Mouse (Mus musculus): Measurements from ENCODE around the gene Sp2.

Gene Sp2

DNA sequence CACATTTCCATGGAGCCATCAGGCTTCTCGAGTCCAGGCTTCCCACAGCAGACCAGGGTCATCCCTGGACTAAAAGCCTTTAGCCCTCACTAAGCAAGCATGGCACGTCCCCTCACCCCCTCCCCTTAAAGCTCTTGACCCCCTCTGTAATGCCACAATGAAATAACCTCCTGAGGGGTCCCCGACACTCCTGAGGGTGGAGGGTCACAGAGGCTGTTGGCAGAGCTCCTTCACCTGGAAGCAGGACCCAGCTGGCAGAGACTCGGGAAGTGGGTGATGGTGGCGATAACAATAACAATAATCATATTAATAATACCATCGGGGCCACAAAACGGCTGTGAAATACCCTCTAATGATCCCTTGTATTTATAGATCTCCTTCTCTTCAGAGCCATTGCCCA, at the start of gene Sp2:
Sp2 (minus strand) TSS at position 101 of the 400 bp plus-strand sequence.
- DNase-seq (ENCODE audit: low read depth), result no peak

DNA sequence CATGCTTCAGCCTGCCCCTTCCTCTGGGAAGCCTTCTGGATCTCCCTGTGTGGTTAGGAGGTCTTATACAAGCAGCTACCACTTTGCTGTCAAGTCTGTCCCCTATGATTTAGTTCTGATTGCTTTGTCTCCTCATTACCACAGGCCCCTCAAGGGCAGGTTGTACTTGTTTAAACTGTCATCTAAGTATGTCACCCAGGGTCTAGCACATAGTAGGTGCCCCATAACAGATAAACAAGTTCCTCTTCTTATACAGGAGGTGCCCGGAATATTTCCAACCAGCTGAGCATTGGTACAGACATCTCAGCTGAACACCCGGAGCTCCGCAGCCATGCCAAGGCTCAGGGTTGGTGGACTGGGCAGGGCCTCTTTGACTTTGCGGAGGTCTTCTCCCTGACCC, 49.7 kb upstream of the Sp2 start:
- no peak for DNase-seq (ENCODE audit: low read depth)

DNA sequence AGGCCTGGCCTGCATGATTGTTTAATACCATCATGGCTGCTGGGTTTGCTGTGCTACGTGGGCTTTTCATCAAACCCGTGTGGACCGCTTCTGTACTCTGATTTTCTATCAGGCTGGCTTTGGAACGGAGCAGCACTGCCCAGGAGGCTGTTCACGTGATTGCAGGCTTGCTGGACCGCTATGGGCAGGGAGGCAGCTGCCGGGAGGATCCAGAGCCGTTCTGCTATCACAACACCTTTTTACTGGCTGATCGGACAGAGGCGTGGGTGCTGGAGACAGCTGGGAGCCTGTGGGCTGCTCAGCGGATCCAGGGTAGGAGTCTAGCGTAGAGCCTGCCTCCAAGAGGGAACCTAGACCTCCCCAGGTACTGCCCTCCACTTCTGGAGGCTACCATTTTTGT, 49.2 kb upstream of the Sp2 start:
- no peak for DNase-seq (ENCODE audit: low read depth)

DNA sequence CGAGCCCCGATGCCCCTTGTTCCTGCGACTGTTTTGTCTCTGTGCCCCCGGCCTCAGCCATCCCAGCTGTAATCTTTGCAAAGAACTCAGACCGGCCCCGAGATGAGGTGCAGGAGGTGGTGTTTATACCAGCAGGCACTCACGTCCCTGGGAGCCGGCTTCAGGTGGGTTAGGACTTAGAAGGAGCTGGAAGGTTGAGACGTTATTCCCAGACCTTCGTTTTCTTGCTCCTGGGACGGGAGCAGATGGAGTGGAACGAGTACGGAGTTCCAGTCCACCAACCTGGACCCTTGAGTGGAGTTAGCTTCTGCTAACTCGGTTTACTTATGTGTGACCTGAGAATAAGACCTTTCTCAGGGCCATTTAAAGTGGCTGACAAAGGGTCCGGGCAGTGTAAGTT, 47.7 kb upstream of the Sp2 start:
- DNase-seq (ENCODE audit: low read depth), result no peak

DNA sequence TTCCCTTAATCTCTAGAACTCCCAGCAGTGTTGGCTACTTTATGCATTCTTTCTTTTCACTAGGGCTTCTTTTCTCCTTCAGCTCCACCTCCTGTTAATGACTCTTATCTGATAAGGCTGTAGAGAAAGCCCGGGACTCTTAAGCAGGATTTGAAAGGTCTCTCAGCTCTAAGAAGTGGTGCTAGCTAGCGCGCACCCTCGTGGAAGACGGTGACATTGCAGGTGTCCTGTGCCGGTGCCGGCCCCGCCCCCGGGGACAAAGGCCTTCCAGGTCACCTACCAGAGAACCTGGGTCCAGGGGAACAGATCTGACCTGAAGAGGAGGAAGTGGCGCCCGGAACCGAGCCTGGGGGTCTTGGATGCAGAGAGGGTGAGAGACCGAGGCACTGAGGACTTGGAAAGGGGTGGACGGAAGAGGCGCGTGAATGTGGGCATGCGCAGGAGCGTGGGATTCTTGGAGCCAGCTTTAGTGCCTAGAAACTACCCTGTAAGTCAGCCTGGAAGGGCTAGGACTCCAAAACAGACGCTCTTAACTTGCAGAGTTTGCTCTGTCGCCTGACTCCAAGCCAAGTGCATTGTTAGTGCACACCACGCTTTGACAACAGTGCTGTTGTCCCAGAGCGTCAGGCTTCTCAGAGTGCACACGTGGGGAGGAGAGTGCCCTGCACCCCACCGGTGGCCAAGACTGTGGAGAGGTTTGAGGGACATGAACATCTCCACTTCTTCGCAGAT, 47.1 kb upstream of the Sp2 start, which contains the start of gene Scrn2:
Scrn2 (plus strand) TSS at position 253 of the 732 bp plus-strand sequence.
- peak; percentile 92 for DNase-seq (ENCODE audit: low read depth)

DNA sequence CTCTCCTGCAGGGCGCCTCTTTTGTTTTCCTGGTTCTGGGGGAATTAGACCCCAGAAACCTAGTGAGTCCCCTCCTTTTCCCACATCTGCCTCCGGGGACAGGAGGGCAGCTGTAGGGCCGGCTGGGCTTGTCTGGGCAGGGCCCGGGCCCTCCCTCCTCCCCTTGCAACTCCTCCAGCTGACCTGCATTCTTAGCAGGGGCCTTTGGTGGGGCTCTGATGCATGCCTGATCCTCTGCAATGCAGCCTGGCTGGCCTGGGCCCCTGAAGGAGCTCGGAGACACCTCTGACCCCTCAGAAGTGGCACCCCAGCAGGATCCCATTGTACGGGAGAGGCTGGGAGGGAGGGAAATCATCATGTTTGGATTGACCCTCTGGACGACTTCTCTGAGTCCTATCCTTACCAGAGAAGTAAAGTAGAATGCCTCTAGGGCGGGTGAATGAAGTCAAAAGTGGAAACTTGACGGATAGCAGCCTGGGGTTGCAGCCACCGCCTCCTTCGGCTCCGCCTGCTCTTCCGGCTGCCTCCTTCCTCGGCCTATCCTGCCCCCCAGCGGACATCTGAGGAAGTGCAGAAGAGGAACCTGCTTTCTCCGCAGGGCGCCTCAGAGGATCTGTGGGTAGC, 43.1 kb upstream of the Sp2 start:
- peak; percentile 91 for DNase-seq (ENCODE audit: low read depth)

DNA sequence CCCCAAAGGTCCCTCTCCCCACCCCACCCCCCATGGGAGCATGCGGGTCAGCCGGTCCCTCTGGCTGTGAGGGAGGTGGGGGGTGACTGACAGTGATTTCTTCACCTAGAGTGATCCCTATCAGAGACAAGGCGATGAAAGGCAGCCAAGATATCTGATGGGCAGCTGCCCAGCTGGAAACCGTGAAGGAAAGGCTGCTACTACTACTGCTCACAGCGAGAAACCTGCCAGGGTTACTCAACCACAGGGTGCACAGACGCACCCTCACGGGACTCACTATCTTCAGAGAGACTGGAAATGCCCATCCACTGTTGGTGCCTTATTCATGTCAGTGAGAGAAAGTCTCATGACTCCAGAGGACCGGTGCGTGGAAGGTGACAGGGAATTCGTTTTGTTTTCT, 42.2 kb upstream of the Sp2 start:
- peak; percentile 35 for DNase-seq (ENCODE audit: low read depth)

DNA sequence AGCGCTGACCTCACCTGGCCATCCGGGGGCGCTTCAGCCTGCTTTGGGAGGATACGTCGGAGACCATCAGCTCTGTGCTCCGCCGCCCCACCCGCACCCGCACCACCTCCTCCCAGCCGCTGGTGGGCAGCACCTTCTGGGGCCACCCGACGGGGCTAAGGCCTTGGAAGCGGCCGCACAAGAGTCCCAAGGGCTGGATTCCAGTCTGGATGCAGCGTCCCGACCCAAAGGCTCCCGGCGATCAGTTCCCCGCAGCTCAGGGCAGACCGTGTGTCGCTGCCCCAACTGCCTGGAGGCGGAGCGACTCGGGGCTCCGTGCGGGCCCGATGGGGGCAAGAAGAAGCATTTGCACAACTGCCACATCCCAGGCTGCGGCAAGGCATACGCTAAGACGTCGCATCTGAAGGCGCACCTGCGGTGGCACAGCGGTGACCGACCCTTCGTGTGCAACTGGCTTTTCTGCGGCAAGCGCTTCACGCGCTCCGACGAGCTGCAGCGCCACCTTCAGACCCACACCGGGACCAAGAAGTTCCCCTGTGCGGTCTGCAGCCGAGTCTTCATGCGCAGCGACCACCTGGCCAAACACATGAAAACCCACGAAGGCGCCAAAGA, 39.2 kb upstream of the Sp2 start:
- DNase-seq (ENCODE audit: low read depth), result no peak

DNA sequence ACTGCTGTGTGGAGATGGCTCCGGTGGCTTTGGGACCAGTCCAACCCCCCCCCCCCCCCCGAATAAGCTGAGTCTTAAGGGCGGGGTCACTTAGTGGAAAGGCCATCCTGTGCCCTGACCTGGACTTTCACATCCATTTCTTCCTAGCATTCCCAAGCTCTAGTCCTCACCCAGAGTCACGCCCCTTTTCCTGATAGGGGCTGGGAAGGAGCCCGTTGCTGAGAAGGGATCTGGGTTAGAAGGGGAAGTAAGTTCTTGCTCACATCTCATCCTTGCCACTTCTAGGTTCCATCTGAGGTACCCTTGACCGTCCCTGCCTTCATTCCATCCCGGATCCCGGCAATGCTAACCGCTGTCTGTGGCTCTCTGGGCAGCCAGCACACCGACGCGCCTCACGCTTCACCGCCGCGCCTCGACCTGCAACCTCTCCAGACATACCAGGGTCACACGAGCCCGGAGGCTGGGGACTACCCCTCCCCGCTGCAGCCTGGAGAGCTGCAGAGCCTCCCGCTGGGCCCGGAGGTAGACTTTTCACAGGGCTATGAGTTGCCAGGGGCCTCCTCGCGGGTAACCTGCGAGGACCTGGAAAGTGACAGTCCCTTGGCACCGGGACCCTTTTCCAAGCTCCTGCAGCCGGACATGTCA, 38.5 kb upstream of the Sp2 start:
- no peak for DNase-seq (ENCODE audit: low read depth)

DNA sequence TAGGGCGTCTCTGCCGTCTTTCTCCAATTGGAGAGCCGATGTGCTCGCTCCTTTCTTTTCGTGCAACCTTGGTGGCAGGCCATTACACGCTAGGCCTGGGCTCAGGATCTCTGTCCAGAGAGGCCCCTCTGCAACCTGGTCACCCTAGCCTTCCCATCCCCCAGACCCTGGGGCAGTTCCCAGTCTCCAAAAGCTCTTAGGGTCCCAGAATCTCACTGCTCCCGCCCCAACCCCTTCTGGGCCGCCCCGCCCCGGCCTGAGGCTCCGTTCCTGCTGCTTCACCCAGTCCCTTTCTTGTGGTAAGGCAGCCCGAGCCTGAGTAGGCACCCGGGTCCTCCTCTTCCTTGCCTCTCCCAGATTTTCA, 36.6 kb upstream of the Sp2 start:
- DNase-seq (ENCODE audit: low read depth), result no peak

DNA sequence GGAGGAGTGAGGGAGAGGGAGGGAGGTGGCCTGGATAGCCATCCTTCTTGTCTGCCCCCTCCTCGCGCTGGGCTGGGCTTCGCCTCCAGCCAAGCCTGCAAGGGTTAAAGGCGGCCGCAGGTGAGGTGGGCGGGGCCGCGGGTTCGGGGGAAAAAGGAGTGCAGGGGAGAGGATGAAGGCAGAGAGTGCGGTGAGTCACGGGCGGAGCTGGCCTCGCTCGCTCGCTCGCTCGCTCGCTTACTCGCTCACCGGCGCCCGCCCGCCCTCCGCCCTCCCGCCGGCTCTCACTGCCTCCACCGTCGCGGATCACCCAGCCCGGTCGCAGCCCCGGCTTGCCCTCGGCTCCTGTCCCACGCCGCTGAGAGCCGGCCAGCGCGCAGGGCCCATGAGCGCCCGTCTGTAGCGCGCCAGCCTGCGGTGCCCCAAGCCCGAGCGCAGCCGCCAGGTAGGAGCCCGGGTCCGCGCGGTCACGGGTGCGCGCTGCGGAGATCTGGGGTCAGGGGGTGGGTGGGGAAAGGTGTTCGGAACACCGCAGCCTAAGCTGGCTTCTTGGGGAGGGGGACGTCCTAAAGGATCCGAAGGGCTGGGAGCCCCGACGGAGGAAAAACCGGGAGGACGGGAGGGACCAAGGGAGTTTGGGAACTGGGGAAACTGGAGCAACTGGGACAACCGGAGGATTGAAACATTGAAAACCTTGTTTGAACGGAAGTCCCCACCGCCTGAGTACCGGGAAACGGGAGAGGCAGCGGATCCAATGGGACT, 36.0 kb upstream of the Sp2 start:
- DNase-seq (ENCODE audit: low read depth), result no peak

DNA sequence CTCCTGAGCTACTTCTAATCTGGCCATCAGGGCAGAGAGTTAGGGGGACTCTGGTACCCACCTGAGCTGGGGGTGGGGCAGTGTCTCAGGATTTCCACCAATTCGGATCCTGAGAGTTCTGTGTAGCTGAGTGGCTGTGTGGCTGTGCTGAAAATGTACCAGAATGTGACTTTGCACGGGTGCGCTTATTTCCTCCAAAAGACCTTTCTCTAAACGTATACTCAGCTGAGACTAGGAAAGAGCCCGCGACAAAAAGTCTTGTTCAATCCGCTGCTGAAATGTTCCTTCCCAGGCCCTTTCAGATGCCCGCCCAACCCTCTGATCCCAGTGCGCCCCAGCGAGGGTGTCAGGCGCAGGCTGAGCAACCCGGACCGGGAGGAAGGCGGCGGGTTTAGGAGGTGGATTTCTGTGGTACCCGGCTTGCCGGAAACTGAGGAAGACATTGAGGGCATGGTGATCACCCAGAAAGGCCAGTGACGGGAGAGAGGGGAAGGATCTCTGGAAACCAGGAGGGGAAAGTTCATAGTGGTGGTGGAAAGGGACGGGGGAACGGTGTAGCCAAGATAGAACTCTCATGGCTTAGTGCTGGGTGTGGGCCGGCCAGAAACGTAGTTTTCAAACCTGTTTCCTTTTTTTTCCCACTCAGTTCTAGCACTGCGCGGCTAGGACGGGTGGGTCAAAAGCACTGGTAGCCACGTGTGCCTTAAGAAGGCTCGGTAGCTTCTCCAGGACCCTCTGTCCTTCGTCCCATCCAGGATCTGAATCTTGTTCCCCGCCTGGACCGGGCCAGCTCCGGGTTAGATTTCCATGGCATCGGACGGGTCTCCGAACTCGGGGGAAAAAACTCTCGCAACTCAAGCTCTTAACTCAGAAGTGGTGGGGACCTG, 35.2 kb upstream of the Sp2 start:
- DNase-seq (ENCODE audit: low read depth), result no peak

DNA sequence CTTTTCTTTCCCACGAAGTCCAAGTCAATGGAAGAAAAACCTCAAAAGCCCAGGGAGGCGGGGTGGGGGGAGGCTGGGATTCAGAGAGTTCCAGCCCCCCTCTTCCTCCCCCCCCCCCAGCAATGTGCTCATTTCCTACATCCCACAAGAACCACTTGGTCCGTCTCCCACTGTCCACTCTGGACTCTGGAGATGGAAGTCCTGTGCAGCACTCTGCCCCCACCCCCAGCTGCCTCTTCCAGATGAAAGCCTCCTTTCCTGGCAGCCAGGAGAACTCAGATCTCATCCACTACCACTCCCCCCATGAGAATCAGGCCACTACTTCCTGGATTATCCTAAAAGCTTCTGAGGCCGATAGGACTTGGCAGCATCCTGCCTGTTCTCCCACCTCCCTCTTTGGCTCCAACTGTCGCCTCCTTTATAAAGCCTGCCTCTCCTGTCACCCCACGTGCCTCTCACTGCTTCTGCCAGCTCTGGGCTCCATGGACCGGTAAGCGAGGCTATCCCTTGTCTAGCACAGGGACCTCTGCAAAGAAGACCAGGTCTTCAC, 30.4 kb upstream of the Sp2 start, which contains the start of gene Sp6:
Sp6 (plus strand) TSS at position 274 of the 550 bp plus-strand sequence.
- DNase-seq (ENCODE audit: low read depth), result no peak

DNA sequence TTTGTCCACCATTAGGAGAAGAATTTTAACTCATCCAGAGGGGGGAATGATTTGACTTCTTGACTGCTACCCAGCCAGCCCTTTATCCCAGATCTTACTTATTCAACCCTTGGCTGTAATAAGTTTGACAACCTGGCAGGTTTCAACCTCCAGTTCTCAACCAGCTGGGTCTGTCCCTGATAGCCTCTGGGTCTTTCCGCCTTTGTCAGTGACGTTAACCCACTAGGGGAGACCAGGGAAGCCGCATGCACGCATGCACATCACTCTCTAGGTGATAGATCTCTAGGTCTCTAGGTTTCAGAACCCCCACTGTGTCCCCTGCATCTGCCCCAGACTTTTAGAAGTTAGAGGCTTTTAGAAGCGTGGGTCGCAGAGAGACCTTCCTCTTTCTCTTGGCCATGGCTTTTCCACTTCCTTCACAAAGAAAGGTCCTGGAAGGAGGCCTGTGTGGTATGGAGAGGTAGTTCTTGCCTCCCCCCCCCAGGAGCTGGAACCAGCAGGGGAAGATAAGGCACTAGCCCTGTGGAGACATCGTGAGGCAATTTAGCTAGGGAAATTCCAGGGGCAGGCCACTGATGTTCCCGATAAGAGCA, 26.5 kb upstream of the Sp2 start:
- no peak for DNase-seq (ENCODE audit: low read depth)

DNA sequence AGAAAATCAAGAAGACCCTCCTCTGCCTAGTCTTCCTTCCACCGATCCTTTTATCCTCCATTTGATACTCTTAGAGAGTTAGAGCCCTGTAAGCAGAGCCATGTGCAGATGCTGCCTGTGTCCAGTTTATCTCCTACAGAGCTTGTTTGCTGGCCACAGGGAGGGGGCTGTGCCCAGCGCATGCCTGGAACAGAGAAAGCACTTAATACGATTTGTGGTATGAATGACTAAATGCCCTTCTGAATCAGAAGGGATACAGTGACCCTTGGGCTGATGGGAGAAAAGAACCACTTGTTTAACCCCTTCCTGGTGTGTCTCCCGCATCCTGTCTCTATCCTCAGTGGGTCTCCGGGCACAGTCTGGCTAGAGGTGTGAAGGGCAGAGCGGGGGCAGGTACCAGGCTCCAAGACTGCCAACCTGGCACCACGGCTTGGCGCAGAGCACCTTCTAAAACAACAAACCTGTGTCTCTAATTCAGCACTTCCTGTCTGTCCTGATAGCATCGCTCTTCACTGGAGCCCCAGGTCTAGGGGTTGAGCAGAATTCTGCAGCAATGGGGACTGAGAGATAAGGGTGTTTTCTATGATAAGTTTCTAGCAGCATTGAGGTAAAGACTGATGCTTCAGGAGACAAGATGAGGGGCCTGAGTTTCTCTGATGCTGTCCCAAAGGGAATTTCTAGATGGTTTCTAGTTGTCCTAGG, 24.5 kb upstream of the Sp2 start:
- peak; percentile 59 for DNase-seq (ENCODE audit: low read depth)

DNA sequence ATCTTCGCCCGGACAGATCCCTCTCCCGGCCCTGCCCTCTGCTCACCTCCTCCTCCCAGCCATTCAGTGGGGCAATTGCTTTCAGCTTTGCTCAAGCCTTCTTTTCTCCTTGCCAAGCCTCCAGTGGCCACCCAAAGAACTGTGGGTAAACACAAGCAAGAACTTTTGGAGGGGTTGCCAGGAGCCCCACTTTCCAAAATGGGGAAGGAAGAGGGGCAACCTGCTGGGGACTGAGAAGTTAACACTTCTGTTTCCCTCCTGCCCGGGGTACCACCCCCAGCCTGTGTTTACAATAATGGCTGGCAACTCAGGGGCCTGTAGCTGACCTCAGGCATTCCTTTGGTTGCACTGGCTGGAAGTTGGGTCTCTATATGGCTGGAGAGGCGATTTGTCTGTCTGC, 20.4 kb upstream of the Sp2 start:
- DNase-seq (ENCODE audit: low read depth), result no peak

DNA sequence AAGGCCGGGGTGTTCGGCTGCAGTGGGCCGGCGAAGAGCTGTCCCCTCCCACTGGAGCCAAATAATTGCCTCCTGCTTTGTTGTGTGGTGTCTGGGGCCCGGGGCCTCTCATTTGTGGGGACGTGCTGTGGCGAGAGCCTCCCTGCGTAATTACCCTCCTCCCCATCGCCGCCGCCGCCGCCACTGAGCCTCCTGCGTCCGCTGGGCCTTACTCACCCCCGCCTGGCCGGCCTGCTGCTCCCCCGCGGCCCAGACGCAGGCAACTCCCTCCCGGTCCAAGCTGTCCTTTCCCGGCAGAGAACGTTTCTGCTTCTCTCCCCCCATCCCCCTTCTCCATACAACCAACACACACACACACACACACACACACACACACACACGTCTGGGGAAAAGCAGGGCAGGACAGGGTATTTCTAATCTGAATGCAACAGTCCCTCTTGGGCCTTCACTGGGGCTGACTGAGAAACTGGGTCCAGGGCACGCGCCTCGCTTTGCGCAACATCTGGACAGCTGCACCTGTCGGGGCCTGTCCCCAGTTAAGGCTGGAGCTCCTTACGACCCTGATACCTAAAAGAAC, 14.7 kb upstream of the Sp2 start:
- no peak for DNase-seq (ENCODE audit: low read depth)

DNA sequence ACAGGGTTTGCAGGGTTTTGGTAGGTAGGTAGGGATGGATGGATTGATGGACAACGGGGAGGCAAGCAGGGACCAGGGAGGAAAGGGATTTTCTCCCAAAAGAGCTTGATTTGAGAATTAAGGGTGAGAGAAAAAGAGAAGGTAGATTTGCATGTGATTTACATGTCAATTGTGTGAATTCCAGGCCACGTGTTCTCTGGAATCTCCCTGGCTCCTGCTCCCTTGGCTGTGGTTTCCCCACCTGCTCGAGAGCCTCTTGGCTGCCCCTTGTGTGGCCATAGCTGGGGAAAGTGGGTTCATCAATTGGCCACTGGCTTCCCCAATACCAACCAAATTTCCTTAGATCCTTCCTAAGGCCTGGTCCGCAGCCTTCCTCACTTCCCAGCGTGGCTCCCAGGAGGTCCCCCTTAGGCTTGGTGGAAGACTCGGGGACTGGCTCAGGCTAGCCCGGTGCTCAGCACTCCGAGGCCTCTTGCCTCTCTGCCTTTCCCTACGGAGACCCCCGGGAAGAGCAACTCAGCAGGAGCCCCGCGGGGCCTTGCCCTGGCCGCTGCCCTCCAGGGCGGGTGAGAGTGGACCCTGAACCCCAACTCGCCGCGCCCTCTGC, 14.1 kb upstream of the Sp2 start:
- DNase-seq (ENCODE audit: low read depth), result no peak

Data from 416B (cell line).